Mouse (Mus musculus) monocyte, adult 59 days (primary cell): ENCODE data around the gene Il18bp. TPM values are rescaled to one million over a fixed set of nuclear protein-coding genes. Genes with fewer than 3 reads are reported as not detected.

Experiments
- total RNA-seq, 2 experiments: library from RNA; stranded (reverse); gene quantifications; one replicate each; pipeline ENCODE4 v1.2.4; 2023

Il18bp gene
- total RNA-seq: 10 to 100 TPM; 28.8 to 30.0 TPM

DNA sequence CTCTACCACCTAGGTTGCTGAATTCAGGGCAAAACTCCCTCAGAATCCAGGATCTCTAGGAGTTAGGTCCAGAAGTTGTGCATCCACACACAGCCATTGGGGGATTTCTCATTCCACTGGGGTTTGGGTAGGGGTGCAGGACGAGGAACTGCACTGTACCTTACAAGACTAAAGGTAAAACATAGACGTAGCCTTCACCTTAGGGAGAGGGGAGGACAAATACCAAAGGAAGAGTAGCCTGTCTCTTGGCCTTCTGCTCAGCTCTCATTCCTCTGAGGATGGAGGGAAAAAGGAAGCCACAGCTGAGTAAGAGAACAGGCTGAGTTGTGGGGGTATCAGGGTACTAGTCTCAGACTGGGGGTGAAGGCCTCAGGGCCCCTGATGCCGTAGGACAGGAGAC lies at the start of gene Il18bp:
Gene Il18bp (minus strand): TSS at position 101 of the 400 bp plus-strand sequence.

DNA sequence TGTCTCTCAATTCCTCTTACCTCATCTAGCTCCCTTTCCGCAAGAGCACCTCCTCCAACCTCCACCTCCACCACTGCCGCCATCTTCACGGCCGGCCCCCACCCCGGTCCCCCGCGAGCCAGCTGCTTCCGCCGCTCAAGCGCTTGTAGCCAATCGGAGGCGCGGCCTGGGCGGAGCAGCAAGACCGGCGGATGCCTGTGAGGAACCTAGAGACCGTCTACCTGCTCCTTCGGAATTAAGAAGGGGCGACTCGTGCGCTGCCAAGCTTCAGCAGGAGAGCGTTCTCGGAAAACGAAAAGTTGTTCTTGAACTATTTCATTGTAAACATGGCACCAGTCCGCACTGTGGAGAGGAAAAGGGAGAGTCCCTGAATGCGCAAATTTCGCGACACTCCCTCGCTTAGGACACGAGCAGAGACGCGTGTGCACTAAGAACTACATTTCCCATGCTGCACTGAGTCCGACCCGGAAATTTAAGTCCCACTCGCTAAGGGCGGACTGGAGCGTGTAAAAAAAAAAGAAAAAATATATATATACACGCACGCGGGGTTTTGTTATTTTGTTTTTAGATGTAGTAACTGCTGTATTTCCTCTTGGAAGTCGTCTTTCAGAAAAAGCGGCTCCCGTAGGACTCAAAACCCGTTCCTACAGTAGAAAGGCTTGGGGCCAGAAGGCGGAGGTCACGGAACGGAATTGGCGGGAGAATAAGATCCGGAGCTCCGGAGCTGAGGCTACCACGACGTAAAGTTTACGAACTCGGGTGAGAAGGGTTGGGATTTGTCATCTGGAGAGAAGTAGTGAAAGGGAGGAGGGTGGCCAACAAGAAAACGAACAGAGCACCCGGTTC lies 46.8 kb upstream of the Il18bp start, which contains the start of the genes Rnf121, Xndc1 and Xntrpc:
Gene Rnf121 (minus strand): TSS at position 424 of the 846 bp plus-strand sequence.
Gene Xndc1 (plus strand): TSS at position 466 of the 846 bp plus-strand sequence.
Gene Xntrpc (plus strand): TSS at position 668 of the 846 bp plus-strand sequence.

Other genes starting within 250 kb of the Il18bp start
- gene Phox2a, start 200.4 kb downstream of the Il18bp start, total RNA-seq: not detected
- 10 to 100 TPM; 58.4 to 64.3 TPM for gene Inppl1, start 180.5 kb downstream of the Il18bp start, total RNA-seq
- gene Folr2, start 161.5 kb downstream of the Il18bp start, total RNA-seq: 1 to 10 TPM; 3.9 to 4.3 TPM
- gene Anapc15, start 155.0 kb downstream of the Il18bp start, total RNA-seq: 10 to 100 TPM; 29.9 to 30.6 TPM
- gene Folr1, start 147.9 kb downstream of the Il18bp start, total RNA-seq: not detected
- gene Lamtor1, start 112.8 kb downstream of the Il18bp start, total RNA-seq: 100 to 1,000 TPM; 105 to 108 TPM
- not detected for gene Tomt, start 112.3 kb downstream of the Il18bp start, total RNA-seq
- gene Lrrc51, start 84.8 kb downstream of the Il18bp start, total RNA-seq: under 1 TPM in 1 of 2 experiments, not detected in 1; 0.88 TPM
- 100 to 1,000 TPM; 137 to 142 TPM for gene Numa1, start 84.6 kb downstream of the Il18bp start, total RNA-seq
- gene Rnf121, start 46.8 kb upstream of the Il18bp start, total RNA-seq: 10 to 100 TPM; 18.2 to 27.3 TPM
- 1 to 10 TPM; 8.4 to 9.7 TPM for gene Xndc1, start 46.8 kb upstream of the Il18bp start, total RNA-seq
- 1 to 10 TPM in 1 of 2 experiments, under 1 TPM in 1; 0.52 to 1.5 TPM for gene Xntrpc, start 47.0 kb upstream of the Il18bp start, total RNA-seq
- under 1 TPM in 1 of 2 experiments, not detected in 1; 0.94 TPM for gene Trpc2, start 64.4 kb upstream of the Il18bp start, total RNA-seq
- gene Art1, start 83.1 kb upstream of the Il18bp start, total RNA-seq: not detected
- gene Art5, start 90.8 kb upstream of the Il18bp start, total RNA-seq: not detected
- gene Chrna10, start 98.1 kb upstream of the Il18bp start, total RNA-seq: not detected
- gene Nup98, start 191.5 kb upstream of the Il18bp start, total RNA-seq: 10 to 100 TPM; 95.1 to 96.2 TPM
- 10 to 100 TPM; 48.1 to 65.1 TPM for gene Pgap2, start 191.5 kb upstream of the Il18bp start, total RNA-seq
- gene Rhog, start 237.4 kb upstream of the Il18bp start, total RNA-seq: 100 to 1,000 TPM; 434 to 437 TPM
- 10 to 100 TPM; 51.8 to 52.0 TPM for gene Stim1, start 249.1 kb upstream of the Il18bp start, total RNA-seq